Mouse (Mus musculus): ENCODE measurements around the gene Vps13d. TPM values are rescaled to one million over a fixed set of nuclear protein-coding genes. Genes with fewer than 3 reads are reported as not detected.
"Not testable (repeated sequence)": the region's sequence is repeated elsewhere in the genome, so short reads cannot be mapped to it uniquely, and the experiment has no call there.

The Vps13d gene
- total RNA-seq, 2 experiments from 2014 or later = 37.1 to 59.8 TPM

DNA sequence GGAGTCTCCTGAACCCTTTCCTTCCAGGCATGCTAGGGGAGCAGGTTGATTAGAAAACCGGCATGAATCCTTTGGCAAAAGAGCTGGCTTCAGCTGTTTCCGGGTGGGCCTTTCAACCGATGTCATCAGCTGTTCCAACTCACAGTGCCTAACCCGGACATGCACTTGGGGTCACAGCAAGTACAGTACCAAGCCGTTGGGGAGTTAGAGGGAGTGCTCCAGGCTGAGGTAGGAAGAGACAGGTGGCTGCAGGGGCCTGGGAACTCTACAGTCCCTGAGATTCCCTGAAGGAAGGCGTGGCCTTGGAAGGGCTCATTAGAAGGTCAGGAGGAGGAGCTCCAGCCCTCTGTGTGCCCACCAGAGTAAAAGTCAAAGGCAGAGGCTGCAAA is 20.0 kb upstream of the Vps13d start:
- ATAC-seq (replicated peaks; ENCODE audit: low FRiP score, low TSS enrichment, poor library complexity, severe bottlenecking) = no peak

DNA sequence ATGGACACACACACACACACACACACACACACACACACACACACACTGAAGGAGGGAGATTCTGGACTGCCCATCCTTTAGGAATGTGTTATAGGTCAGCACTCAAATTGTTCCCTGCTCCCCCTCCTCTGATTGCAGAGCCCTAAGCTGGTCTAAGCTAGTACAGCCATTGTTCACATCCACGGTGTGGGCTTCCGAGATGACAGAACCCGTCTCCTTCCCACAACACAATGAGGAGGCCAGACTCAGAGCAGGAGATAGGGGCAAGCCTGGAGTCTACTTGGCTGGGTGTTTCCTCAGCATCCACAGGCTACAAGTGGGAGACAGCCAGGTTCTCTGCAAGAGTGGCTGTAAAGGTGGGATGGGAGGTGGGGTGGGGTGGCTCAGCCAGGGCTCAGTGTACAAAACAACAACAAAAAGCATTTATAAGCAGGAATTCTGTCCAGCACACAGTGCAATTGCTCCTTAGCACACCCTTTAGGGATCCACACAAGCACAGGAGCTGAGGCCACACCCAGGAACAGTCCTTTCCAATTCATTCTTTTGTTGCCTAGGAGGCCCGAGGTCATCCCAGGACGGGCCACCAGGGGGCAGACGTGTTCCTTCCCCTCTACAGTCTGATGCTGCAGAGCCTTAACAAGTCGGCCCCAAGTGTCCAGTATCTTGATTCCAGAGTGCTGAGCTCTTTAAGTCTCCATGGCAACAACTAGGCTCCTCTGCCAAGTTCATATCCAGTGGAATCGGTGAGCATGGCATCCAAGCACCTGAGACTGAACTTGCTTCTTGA is 19.4 kb upstream of the Vps13d start:
- ATAC-seq (replicated peaks; ENCODE audit: low FRiP score, low TSS enrichment, poor library complexity, severe bottlenecking) = peak; percentile 95

DNA sequence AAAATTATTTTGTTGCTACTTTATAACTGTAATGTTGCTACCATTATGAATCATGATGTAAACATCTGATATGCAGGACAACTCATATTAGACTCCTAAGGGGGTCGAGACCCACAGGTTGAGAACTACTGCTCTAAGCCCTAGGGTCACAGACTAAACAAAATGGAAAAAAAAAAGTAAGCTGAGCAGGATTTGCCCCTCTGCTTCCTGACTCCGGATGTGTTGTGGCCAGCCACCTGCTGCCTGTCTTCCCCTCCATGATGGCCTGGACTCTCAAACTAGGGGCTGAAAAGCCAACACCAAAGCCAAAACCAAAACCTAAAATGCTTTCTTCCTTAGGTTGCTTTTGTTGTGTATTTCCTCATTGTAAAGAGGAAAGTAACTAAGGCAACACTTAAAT is 16.3 kb upstream of the Vps13d start:
- ATAC-seq (replicated peaks; ENCODE audit: low FRiP score, low TSS enrichment, poor library complexity, severe bottlenecking) = no peak

DNA sequence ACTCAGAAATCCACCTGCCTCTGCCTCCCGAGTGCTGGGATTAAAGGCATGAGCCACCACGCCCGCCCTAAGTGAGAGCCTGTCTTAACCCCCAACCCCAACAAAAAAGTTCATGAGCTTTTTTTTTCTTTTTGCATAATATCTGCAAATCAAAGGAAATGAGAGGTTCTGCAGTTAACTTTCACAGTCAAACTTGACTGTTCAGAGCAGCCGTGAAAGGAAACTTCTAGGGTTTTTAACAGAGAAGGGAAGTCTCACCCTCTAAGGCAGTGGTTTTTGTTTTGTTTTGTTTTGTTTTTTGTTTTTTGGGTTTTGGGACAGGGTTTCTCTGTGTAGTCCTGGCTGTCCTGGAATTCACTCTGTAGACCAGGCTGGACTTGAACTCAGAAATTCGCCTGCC is 15.8 kb upstream of the Vps13d start:
- ATAC-seq (replicated peaks; ENCODE audit: low FRiP score, low TSS enrichment, poor library complexity, severe bottlenecking) = no peak

DNA sequence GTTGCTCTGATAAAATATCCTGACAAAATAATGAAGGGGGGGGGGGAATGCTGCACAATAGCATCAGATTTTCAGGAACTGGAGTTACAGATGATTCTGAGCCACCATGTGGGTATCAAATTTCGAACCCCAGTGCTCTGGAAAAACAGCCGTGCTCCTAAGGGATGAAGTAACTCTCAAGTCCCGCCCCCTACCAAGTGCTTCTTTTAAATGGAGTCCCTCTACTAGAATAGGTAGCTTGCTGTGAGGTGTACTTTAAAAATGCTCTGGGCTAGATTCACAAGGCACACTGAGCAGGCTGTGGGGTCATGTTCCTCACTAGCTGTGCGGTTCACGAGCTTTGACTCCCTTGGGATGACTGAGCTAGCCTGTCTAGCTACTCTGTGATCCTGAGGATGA is 14.9 kb upstream of the Vps13d start:
- no peak for ATAC-seq (replicated peaks; ENCODE audit: low FRiP score, low TSS enrichment, poor library complexity, severe bottlenecking)

DNA sequence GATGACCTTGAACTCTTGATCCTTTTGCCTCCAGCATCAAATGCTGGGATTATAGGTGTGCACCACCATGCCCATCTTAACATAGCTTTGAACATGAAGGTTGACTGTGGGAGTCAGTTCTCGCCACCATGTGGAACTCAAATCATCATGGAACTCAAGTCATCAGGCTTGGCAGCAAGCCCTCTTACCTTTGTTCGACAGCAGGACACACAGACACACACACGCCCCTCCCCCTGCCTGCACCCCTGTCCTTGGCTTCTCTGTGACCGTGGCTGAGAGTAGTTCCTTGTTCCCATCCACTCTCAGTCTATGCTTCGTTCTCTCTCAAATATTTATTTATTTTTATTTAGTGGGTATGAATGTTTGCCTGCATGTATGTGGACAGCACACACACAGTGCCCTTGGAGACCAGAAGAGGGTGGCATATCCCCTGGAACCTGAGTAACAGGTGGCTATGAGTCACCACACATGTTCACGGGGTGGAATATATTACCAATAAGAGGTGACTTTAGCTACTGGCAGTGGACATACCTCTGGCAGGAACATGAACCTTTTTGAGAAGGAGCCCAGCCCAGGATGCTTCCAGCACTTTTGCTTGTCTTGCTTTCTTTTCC is 14.4 kb upstream of the Vps13d start:
- peak; percentile 36; the same call in 1 of the 2 replicates for ATAC-seq (replicated peaks; ENCODE audit: low FRiP score, low TSS enrichment, poor library complexity, severe bottlenecking)

DNA sequence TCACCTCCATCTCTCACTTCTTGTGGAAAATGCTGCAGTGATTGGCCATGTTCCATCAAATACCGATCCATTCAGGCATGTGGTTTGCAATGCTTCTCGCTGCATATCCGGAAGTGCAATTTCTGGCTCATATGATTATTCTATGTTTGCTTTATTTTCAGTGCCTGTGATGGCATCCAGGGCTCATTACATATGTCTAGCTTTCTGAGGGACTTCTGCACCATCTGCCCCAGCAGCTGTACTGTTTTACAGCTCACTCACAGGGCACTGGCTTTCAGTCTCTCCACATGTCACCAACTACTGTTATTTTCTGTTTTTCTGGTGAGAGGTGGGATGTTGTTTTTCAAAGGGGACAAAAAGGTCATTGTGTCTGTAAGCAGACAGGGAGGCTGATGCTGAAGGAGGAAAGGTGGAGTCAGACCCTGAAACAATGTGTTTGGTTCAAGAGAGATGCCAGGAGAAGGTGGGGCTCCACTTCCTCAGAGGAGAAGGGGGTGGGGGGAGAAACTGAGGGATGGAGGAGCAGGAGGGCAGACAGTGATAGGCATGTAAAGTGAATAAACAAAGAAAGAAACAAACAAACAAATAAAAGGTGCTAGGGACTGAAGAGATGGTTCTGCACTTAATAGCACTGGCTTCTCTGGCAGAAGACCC is 13.0 kb upstream of the Vps13d start:
- ATAC-seq (replicated peaks; ENCODE audit: low FRiP score, low TSS enrichment, poor library complexity, severe bottlenecking) = no peak

DNA sequence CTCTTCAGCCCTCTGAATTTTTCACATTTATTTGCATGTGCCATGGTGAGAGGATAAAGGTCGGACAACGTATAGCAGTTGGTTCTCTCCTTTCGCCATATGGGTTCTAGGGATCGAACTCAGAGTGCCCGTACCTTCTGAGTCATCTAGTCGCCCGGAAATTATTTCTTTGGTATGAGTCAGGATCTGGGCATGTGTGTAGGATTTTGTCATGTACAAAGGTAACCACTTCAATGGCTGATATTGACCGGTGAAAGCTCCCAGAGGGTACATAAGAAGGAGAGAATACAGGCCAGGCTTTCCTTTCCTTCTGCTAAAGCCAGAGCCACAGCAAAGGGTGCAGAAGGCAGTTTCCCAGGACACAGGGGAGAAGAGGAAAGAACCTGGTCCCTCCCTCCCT is 10.0 kb upstream of the Vps13d start:
- ATAC-seq (replicated peaks; ENCODE audit: low FRiP score, low TSS enrichment, poor library complexity, severe bottlenecking) = no peak

DNA sequence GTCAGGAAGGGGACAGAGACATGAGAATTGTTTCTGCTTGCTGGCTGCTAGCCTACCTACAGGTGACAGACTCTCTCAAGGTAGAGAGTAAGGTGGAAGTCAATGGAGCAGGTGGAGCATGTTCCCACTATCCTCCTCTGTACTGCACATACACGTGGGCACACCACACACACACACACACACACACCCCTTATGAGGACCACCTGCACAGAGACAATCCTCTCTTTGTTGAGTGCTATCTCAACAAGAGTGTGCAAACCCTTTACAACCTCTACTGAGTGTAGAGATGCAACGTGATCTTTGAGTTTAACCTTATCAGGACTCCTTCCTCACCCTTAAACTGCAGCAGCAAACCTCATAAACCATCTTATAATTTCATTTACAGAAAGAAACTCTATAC is 8.5 kb upstream of the Vps13d start:
- ATAC-seq (replicated peaks; ENCODE audit: low FRiP score, low TSS enrichment, poor library complexity, severe bottlenecking) = no peak

DNA sequence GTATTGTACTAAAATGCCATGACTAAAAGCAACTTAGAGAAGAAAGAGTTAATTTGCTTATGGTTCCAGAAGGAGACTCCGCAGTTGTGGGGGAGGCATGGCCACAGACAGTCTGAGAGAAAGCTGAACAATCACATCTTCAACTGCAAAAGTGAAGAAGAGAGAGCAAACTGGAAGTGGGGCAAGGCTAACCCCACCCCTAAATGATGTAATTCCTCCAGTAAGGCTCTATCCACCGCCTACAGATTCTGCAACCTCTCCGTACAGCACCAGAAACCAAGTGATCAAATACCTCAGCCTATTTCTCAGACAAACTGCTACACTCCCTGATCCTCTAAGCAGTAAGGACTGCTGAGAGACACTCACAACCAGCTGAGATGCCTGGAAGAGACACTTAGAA is 6.6 kb upstream of the Vps13d start:
- ATAC-seq (replicated peaks; ENCODE audit: low FRiP score, low TSS enrichment, poor library complexity, severe bottlenecking) = no peak

DNA sequence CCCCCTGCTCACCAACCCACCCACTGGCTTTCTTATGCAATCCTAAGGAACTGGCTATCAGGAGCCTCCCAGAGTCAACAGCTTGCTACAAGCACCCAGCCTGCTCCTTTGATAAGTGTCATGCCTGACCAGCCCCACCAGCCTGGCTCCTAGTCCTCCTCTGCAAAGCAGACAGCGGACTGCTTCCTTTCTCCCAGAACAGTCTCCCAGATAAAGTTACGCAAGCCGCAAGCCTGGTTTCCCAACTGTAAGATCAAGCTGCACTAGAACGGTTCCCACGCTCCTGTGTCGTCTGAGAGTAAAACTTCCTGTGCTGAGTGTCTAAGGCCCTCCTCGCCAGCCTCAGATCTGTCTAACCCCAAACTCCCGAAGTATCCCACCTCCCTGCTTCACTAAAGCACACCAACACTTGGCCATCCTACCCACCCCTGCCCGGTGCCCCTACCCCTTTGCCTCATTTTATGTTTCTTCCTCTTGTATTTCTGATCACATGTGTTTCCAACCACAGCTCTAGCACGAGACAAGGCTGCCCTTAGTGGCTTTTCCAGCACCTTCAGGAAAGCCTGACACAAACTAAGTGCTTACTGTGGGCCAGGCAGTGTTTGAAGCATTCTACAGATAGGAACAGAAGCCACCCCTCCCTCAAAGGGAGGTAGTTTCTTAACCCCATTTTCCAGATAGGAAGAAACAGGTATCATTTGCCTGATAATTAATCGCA is 5.3 kb upstream of the Vps13d start:
- ATAC-seq (replicated peaks; ENCODE audit: low FRiP score, low TSS enrichment, poor library complexity, severe bottlenecking) = peak; percentile 85

DNA sequence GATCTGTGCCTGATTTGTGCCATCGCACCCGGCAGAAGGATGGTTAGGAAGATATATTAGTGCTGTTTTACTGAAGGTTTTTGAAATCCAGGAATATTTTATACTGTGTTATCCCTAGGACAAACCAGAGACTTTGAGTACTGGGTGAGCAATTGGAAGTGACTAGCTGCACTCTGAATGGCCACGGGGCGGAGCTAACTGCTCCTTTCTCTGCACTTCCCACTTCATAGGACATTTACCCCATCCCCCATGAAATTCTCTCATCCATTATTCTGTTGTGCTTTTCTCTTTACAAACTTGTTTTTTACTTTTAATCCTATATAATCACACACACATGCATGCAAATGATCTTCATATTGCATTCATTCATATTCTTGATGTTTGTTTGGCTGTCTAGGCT is 1.8 kb upstream of the Vps13d start:
- ATAC-seq (replicated peaks; ENCODE audit: low FRiP score, low TSS enrichment, poor library complexity, severe bottlenecking) = no peak

DNA sequence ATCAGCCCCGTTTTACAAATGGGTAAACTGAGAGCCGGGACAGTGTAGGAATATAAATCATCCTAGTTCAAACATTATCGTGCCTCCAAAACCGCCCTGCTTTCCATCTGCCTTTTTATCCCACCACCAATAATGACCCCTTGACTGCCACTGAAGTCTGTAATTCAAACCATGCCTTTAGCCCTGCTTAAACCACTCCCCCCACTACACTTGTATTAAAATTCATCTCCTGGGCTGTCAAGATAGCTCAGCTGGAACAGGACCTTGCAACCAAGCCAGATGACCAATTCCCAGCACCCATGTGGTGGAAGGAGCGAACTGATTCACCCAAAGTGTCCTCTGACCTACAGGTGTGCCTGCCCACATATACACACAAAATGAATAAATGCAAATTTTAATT is 367 bp upstream of the Vps13d start:
- ATAC-seq (replicated peaks; ENCODE audit: low FRiP score, low TSS enrichment, poor library complexity, severe bottlenecking) = peak; percentile 5; the same call in 1 of the 2 replicates

DNA sequence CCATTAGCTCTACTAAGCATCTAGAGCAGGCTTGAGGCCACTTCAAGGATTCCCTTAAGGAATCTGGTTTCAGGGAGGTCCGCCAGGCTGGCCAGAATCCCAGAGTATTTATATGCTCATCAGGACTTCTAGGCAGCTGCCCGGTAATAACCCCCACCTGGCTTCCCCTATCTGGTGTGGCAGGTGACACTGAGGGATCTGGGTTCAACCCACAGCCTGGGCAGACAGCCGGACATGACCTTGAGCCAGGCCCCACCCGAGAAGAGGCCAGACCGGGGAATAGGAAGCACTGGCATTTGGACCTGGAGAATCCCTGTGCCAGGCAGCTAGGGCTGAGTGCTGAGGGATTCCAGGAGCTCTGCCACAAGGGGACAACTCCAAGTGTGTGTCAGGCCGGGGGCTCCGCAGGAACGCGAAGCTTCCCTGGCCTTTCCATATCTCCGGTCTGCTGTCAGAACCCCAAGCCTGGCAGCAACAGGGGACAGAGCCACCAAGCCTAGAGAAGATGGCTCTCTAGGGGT is 754 bp downstream of the Vps13d start:
- peak; percentile 31 for ATAC-seq (replicated peaks; ENCODE audit: low FRiP score, low TSS enrichment, poor library complexity, severe bottlenecking)

DNA sequence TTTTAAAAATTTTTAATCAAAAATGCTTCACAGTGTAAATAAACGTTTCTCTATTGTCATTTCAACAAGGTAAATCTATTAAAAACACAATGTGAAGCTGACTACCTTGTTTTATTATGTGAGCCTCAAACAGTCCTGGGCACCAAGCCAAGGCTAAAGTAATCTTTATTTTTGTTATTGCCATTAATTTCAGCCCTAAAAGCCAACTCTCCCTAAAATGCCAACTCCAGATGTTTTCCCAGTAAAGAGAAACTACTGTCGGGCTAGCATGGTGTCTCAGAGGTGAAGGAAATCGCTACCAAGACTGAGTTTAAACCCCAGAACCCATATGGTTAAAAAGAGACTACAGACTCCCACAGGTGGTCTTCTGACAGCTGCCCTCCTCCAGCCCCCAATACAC is 1.4 kb downstream of the Vps13d start:
- no peak for ATAC-seq (replicated peaks; ENCODE audit: low FRiP score, low TSS enrichment, poor library complexity, severe bottlenecking)

DNA sequence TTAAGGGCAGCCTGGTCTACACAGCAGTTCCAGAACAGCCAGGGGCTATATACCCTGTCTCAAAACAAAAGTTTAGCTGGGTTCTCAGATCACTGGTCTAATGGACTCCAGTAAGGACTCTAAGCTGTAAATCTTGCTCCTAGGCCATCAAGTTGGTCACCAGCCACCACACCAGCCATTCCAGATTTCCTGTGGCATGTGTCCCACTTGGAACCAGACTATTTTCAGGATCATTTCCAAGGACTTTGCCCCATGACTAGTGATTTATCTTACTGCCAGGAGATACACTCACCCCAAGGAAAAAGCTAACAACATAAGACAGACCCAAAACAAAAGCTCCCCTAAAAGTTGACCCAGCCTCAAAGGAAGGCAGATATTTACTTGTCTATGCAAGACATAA is 2.1 kb downstream of the Vps13d start:
- ATAC-seq (replicated peaks; ENCODE audit: low FRiP score, low TSS enrichment, poor library complexity, severe bottlenecking) = no peak

DNA sequence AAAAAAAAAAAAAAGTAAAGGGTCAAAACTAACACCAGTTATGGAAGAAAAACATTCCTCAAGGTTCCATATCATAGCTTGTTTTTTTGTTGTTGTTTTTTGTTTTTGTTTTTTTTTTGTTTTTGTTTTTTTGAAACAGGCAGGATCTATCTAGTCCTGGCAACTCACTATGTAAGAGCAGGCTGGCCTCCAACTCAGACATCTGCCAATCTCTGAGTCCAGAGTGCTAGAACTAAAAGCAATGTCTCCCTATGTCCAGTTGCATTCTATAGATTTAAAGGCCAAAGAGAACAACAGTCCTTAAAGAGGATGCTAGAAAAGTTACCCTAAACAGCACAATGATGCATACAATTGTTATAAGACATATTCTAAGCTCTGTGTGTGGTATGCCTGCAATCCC is 6.2 kb downstream of the Vps13d start:
- no peak for ATAC-seq (replicated peaks; ENCODE audit: low FRiP score, low TSS enrichment, poor library complexity, severe bottlenecking)

DNA sequence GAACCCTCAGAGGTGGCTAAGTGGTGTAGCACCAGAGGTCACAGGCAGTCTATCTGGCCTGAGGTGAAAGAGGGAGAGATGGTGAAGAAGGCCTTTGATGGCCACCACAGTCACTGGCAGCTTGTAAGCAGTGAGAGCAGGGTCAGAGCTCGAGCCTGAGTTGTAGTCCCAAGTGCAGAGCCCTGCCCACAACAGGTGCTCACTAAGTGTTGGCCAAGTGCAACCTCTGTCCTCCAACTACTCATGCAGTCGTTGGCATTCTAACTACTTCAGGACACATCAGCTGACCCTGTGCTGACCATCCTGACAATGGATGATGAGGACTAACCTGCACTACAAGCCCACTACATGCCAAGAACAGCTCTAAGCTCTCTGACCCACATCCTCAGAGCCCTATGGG is 7.2 kb downstream of the Vps13d start:
- no peak for ATAC-seq (replicated peaks; ENCODE audit: low FRiP score, low TSS enrichment, poor library complexity, severe bottlenecking)

DNA sequence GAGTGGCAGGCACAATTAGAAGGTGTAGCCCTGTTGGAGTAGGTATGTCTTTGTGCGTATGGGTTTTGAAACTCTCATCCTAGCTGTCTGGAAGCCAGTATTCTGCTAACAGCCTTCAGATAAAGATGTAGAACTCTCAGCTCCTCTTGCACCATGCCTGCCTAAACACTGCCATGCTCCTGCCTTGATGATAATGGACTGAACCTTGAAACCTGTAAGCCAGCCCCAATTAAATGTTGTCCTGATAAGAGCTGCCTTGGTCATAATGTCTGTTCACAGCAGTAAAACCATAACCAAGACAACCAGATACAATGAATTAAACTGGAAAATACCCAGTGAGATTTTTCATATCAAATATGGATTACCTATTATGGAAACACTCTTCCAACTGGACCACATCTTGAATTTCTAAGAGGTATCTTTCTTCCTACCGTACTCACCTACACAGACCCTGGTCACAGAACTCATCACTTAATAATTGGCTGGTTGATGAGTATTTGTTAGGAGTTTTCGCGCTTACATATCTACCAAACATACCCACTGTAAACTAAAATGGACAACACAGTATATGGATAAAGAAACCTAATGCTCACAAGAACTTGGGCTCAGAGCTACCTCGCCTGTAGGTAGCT is 15.8 kb downstream of the Vps13d start:
- no peak for ATAC-seq (replicated peaks; ENCODE audit: low FRiP score, low TSS enrichment, poor library complexity, severe bottlenecking)

DNA sequence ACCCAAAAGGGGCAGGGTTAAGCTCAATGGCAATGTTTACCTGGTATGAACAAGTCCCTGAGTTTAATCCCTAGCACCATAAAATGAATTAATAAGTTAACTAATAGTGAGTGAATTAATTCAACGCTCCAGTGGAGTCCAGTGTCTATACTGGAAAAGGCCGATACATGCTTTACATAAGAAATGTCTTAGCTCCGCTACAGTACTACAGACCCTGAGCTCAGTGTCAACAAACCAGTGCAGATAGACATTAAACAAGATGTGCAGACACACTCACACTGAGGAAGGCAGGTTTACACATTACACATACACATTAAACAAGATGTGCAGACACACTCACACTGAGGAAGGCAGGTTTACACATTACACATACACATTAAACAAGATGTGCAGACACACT is 29.3 kb downstream of the Vps13d start:
- not testable (repeated sequence) for ATAC-seq (replicated peaks; ENCODE audit: low FRiP score, low TSS enrichment, poor library complexity, severe bottlenecking)

All from megakaryocyte-erythroid progenitor cell, adult 5-6 weeks (primary cell).